Mouse (Mus musculus): Measurements from ENCODE around the gene Tpra1. TPM values are rescaled to one million over a fixed set of nuclear protein-coding genes. Genes with fewer than 3 reads are reported as not detected.

The Tpra1 gene
- 54.9 and 66.4 TPM in 2 replicates for polyA plus RNA-seq (2015; fragmentation: Nextera tagmentation; extraction: Ambion mirVana)

GRCm38 (mm10) chr6:88901947-88902820 lies at the start of gene Tpra1:
Tpra1 (plus strand) TSS chr6:88902251.
- Histone ChIP-seq H3K27me3 (no peaks in the 10 kb centered on the region), H3K9me3 (replicated peaks) (no peaks in the 10 kb centered on the region), H3K4me2 (peak within 1 kb of the TSS; percentile 95), H3K27ac (replicated peaks) (peak within 1 kb of the TSS; percentile 95), H3K36me3 (replicated peaks) (peaks cover 16% of the 10 kb centered on the region), H3K4me3 (replicated peaks) (peak within 1 kb of the TSS; percentile 81), H3K4me1 (replicated peaks) (peaks cover 82% of the 10 kb centered on the region), H3K9ac (peak within 1 kb of the TSS; percentile 83)
- WGBS (ENCODE audit: insufficient replicate concordance): under 1% methylated on average over 66 of the region's 66 CpGs
- peak; percentile 87 for ATAC-seq (ENCODE audit: insufficient read depth)

- peaks cover 47% of the 10 kb centered on the region for H3K27me3 ChIP-seq
- H3K9ac ChIP-seq: no peak overlapping the region
- no peak overlapping the region; the same call in 1 of the 2 replicates for H3K27ac ChIP-seq (replicated peaks)
- no peak overlapping the region for H3K4me2 ChIP-seq
- no peaks in the 10 kb centered on the region for H3K36me3 ChIP-seq (replicated peaks)
- ATAC-seq (ENCODE audit: insufficient read depth): no peak
- 52% methylated on average over 5 of the region's 5 CpGs for whole genome bisulfite sequencing (ENCODE audit: insufficient replicate concordance)
- H3K4me3 ChIP-seq (replicated peaks): no peak overlapping the region
- H3K4me1 ChIP-seq (replicated peaks): peaks cover 7% of the 10 kb centered on the region
- no peaks in the 10 kb centered on the region for H3K9me3 ChIP-seq (replicated peaks)
These were observed 47.5 kb upstream of the Tpra1 start for GRCm38 (mm10) chr6:88854509-88854908.

DNA sequence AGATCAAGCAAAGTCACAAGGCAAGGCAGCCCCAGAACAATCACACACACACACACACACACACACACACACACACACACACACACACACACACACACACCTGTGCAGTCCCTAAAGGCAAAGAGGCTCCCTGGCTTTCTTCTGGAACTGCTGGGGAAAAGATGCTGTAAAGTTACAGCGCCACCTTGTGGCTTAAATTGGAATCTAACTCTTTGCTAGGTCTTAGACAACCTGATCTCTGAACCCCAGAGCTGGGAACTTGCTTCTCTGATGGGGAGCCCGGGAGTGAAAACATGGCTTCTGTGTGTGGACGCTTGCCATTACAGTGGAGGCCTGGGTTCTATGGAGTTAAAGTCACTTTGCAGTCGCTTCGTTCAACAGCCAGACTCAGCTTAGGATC lies 46.4 kb upstream of the Tpra1 start:
- Histone ChIP-seq H3K9me3 (replicated peaks) (no peaks in the 10 kb centered on the region), H3K4me3 (replicated peaks) (no peak overlapping the region), H3K27me3 (peaks cover 50% of the 10 kb centered on the region), H3K4me2 (no peak overlapping the region), H3K4me1 (replicated peaks) (peaks cover 7% of the 10 kb centered on the region), H3K9ac (no peak overlapping the region), H3K36me3 (replicated peaks) (no peaks in the 10 kb centered on the region), H3K27ac (replicated peaks) (no peak overlapping the region)
- ATAC-seq (ENCODE audit: insufficient read depth): peak; percentile 24; the same call in 1 of the 2 replicates
- WGBS (ENCODE audit: insufficient replicate concordance): 18% methylated on average over 5 of the region's 5 CpGs

DNA sequence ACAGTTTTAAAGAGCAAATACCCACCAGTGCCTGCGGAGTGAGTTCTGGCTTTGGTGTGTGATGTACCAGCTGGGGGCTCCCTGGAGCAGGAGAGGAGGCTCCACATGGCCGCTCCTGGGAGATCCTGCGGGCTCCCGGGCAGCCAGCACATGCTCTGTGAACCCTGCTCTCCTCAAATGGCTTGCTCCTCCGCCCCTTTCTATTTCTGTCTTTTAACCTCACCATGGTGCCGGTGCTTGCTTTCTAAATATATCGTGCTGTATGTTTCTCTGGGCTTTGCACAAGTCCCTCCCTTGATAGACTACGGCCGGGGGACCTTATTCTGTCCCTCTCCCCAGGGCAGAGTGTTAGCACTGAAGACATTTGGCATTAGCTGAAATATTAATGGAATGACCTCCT lies 44.8 kb upstream of the Tpra1 start:
- Histone ChIP-seq H3K27ac (replicated peaks) (no peak overlapping the region), H3K4me1 (replicated peaks) (peaks cover 7% of the 10 kb centered on the region), H3K9ac (no peak overlapping the region; the same call in 1 of the 2 replicates), H3K36me3 (replicated peaks) (no peaks in the 10 kb centered on the region), H3K27me3 (peaks cover 50% of the 10 kb centered on the region), H3K9me3 (replicated peaks) (no peaks in the 10 kb centered on the region), H3K4me2 (no peak overlapping the region), H3K4me3 (replicated peaks) (no peak overlapping the region)
- WGBS (ENCODE audit: insufficient replicate concordance): 35% methylated on average over 9 of the region's 9 CpGs
- no peak for ATAC-seq (ENCODE audit: insufficient read depth)

GRCm38 (mm10) chr6:88857830-88858229 lies 44.2 kb upstream of the Tpra1 start:
- 63% methylated on average over 6 of the region's 6 CpGs for WGBS (ENCODE audit: insufficient replicate concordance)
- no peak overlapping the region for H3K9ac ChIP-seq

DNA sequence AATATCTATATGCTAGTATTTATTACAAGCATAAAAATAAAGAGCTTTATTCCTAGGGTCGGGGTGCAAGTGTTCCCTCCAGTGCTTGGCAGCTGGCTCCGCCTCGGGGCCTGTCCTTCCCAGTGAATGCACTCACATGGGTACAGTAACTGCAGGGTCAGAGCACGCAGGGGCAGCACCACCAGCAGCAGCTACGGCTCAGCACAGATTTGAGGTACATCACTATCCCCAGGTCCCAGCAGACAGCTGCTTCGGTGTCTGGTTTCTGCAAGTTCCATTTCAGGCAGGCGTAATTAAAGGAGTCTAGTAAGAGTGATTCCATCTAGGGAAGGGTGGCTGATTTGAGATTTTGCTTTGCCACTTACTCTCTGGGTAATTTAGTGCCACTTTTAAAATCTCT lies 43.7 kb upstream of the Tpra1 start:
- H3K9me3 ChIP-seq (replicated peaks): no peaks in the 10 kb centered on the region
- H3K27ac ChIP-seq (replicated peaks): no peak overlapping the region
- H3K4me2 ChIP-seq: no peak overlapping the region
- H3K4me3 ChIP-seq (replicated peaks): no peak overlapping the region
- ATAC-seq (ENCODE audit: insufficient read depth): no peak
- no peaks in the 10 kb centered on the region for H3K36me3 ChIP-seq (replicated peaks)
- peaks cover 7% of the 10 kb centered on the region for H3K4me1 ChIP-seq (replicated peaks)
- H3K27me3 ChIP-seq: peaks cover 50% of the 10 kb centered on the region
- 64% methylated on average over 7 of the region's 7 CpGs for WGBS (ENCODE audit: insufficient replicate concordance)
- H3K9ac ChIP-seq: no peak overlapping the region

More at GRCm38 (mm10) chr6:88857830-88858229, 44.2 kb upstream of the Tpra1 start:
- no peaks in the 10 kb centered on the region for H3K36me3 ChIP-seq (replicated peaks)
- H3K4me1 ChIP-seq (replicated peaks): peaks cover 7% of the 10 kb centered on the region
- no peak overlapping the region for H3K4me2 ChIP-seq
- no peak overlapping the region for H3K4me3 ChIP-seq (replicated peaks)
- H3K27me3 ChIP-seq: peaks cover 50% of the 10 kb centered on the region
- ATAC-seq (ENCODE audit: insufficient read depth): no peak
- H3K9me3 ChIP-seq (replicated peaks): no peaks in the 10 kb centered on the region
- H3K27ac ChIP-seq (replicated peaks): no peak overlapping the region

GRCm38 (mm10) chr6:88860914-88861313 lies 41.1 kb upstream of the Tpra1 start:
- H3K4me3 ChIP-seq (replicated peaks): no peak overlapping the region
- H3K27ac ChIP-seq (replicated peaks): no peak overlapping the region
- H3K4me1 ChIP-seq (replicated peaks): peaks cover 1% of the 10 kb centered on the region
- H3K9ac ChIP-seq: no peak overlapping the region
- H3K36me3 ChIP-seq (replicated peaks): no peaks in the 10 kb centered on the region
- peaks cover 33% of the 10 kb centered on the region for H3K27me3 ChIP-seq
- H3K9me3 ChIP-seq (replicated peaks): no peaks in the 10 kb centered on the region
- 6% methylated on average over 2 of the region's 2 CpGs for WGBS (ENCODE audit: insufficient replicate concordance)
- no peak for ATAC-seq (ENCODE audit: insufficient read depth)
- H3K4me2 ChIP-seq: no peak overlapping the region

- no peaks in the 10 kb centered on the region for H3K9me3 ChIP-seq (replicated peaks)
- H3K4me3 ChIP-seq (replicated peaks): no peak overlapping the region
- H3K4me2 ChIP-seq: no peak overlapping the region
- WGBS (ENCODE audit: insufficient replicate concordance): 63% methylated on average over 7 of the region's 7 CpGs
- H3K27ac ChIP-seq (replicated peaks): no peak overlapping the region
- H3K27me3 ChIP-seq: peaks cover 31% of the 10 kb centered on the region
- H3K4me1 ChIP-seq (replicated peaks): no peaks in the 10 kb centered on the region
- H3K9ac ChIP-seq: no peak overlapping the region
- ATAC-seq (ENCODE audit: insufficient read depth): no peak
- H3K36me3 ChIP-seq (replicated peaks): no peaks in the 10 kb centered on the region
These were observed 36.3 kb upstream of the Tpra1 start for GRCm38 (mm10) chr6:88865704-88866103.

DNA sequence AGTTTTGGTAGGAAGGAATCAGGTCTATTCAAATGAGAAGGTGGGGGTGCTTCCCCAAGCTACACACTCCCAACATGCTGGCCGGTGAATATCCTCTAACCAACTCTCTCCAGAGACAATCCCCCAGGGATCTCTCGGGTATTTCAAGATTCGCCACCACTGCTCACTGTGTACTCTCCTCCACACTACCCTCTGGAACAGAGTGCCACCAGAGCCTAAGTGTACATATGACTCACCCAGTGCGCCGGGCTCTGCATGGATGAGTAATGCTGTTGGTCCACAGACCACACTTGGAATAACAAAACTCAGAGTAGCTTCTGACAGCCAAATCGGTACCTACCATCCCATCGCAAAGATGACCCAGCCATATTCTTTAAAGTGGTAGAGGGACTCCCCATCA lies 32.6 kb upstream of the Tpra1 start:
- H3K27me3 ChIP-seq: peaks cover 68% of the 10 kb centered on the region
- 78% methylated on average over 7 of the region's 7 CpGs for WGBS (ENCODE audit: insufficient replicate concordance)
- no peak for ATAC-seq (ENCODE audit: insufficient read depth)

GRCm38 (mm10) chr6:88870594-88870993 lies 31.5 kb upstream of the Tpra1 start:
- no peak overlapping the region for H3K9ac ChIP-seq
- WGBS (ENCODE audit: insufficient replicate concordance): 62% methylated on average over 4 of the region's 4 CpGs
- H3K4me2 ChIP-seq: no peak overlapping the region
- no peaks in the 10 kb centered on the region for H3K36me3 ChIP-seq (replicated peaks)
- H3K4me3 ChIP-seq (replicated peaks): no peak overlapping the region
- ATAC-seq (ENCODE audit: insufficient read depth): no peak
- H3K27me3 ChIP-seq: peaks cover 80% of the 10 kb centered on the region
- H3K9me3 ChIP-seq (replicated peaks): no peaks in the 10 kb centered on the region
- no peak overlapping the region for H3K27ac ChIP-seq (replicated peaks)
- peaks cover 11% of the 10 kb centered on the region for H3K4me1 ChIP-seq (replicated peaks)

More for the DNA sequence above, 32.6 kb upstream of the Tpra1 start:
- Histone ChIP-seq H3K9me3 (replicated peaks) (no peaks in the 10 kb centered on the region), H3K36me3 (replicated peaks) (no peaks in the 10 kb centered on the region), H3K4me1 (replicated peaks) (peaks cover 5% of the 10 kb centered on the region), H3K27ac (replicated peaks) (no peak overlapping the region), H3K9ac (no peak overlapping the region), H3K4me2 (no peak overlapping the region), H3K4me3 (replicated peaks) (no peak overlapping the region)

DNA sequence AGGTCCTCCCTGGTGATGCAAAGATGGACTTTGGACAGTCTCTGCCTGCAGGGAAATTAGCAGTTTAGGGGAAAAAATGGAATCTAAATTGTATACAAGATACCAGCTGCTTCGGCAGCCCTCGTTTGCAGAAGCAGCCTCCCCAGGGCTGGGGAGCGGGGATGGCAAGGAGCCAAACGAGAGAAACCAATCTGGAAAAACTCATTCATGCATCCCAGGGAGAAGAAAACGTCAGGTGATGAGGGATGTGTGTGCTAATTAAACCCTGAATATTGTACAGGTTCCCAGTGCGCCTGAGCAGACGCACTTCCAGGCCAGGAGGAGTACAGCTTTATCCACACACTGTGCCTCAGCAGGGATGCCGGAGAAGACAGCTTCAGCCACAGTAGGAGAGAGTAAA lies 30.5 kb upstream of the Tpra1 start:
- 61% methylated on average over 8 of the region's 8 CpGs for WGBS (ENCODE audit: insufficient replicate concordance)
- H3K27ac ChIP-seq (replicated peaks): no peak overlapping the region
- H3K36me3 ChIP-seq (replicated peaks): no peaks in the 10 kb centered on the region
- no peak overlapping the region for H3K4me2 ChIP-seq
- no peak overlapping the region for H3K9ac ChIP-seq
- H3K9me3 ChIP-seq (replicated peaks): no peaks in the 10 kb centered on the region
- no peak for ATAC-seq (ENCODE audit: insufficient read depth)
- peaks cover 11% of the 10 kb centered on the region for H3K4me1 ChIP-seq (replicated peaks)
- no peak overlapping the region for H3K4me3 ChIP-seq (replicated peaks)
- peaks cover 84% of the 10 kb centered on the region for H3K27me3 ChIP-seq
